Mouse (Mus musculus): ENCODE measurements around the gene Abca13. TPM values are rescaled to one million over a fixed set of nuclear protein-coding genes. Genes with fewer than 3 reads are reported as not detected.
"Not testable (repeated sequence)": the region's sequence is repeated elsewhere in the genome, so short reads cannot be mapped to it uniquely, and the experiment has no call there.

Abca13 gene
- polyA plus RNA-seq, 1 experiment from 2014 or later: 0.01 TPM

DNA sequence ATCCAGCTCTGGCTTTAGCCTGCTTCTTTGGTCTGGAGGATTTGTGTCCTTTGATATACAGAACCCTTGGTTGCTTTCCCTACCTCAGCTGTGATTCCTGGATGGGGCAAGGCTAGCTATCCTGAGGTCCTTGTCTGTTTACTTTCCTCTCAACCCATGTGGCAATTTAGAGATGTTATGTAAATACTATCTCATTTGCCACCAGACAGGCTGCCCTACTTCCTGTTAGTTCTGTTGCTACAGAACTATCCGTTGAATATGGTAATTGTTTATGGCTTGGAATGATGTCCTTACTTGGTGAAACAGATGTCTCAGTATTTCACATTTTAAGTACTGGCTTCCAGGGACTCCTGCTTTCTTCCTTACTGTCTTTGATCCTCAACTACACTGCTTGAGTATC, 107.9 kb downstream of the Abca13 start:
- no peaks in the 10 kb centered on the region for H3K27me3 ChIP-seq
- WGBS: 75% methylated on average over 1 of the region's 1 CpGs
- no peaks in the 10 kb centered on the region for H3K4me1 ChIP-seq
- H3K9me3 ChIP-seq (replicated peaks): no peaks in the 10 kb centered on the region
- ATAC-seq: no peak
- H3K4me3 ChIP-seq: no peak overlapping the region
- H3K9ac ChIP-seq: no peak overlapping the region
- H3K27ac ChIP-seq: no peak overlapping the region
- H3K4me2 ChIP-seq: no peak overlapping the region
- H3K36me3 ChIP-seq (ENCODE audit: poor library complexity, severe bottlenecking): no peaks in the 10 kb centered on the region

DNA sequence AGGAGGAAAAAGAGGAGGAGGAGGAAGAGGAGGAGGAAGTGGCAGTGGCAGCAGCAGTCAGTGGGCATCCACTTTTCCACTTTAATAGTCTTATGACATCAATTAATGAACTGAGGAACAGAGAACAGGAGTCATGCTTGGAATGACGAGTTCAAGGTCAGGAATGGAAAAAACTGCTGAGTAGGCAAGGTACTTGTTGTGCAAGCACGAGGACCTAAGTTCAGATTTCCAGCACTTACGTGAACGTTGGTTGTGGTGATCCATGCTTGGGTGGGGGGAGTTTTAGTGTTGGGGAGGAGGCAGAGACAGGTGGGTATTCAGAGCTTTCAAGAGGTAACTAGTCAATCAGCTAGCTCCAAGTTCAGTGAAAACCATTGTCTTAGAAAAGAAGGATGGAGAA, 113.7 kb downstream of the Abca13 start:
- no peak overlapping the region for H3K4me2 ChIP-seq
- H3K4me1 ChIP-seq: no peaks in the 10 kb centered on the region
- no peak for ATAC-seq
- H3K4me3 ChIP-seq: no peak overlapping the region
- WGBS: 82% methylated on average over 4 of the region's 4 CpGs
- H3K27me3 ChIP-seq: no peaks in the 10 kb centered on the region
- no peaks in the 10 kb centered on the region for H3K36me3 ChIP-seq (ENCODE audit: poor library complexity, severe bottlenecking)
- no peak overlapping the region for H3K27ac ChIP-seq
- H3K9ac ChIP-seq: no peak overlapping the region
- H3K9me3 ChIP-seq (replicated peaks): no peaks in the 10 kb centered on the region

DNA sequence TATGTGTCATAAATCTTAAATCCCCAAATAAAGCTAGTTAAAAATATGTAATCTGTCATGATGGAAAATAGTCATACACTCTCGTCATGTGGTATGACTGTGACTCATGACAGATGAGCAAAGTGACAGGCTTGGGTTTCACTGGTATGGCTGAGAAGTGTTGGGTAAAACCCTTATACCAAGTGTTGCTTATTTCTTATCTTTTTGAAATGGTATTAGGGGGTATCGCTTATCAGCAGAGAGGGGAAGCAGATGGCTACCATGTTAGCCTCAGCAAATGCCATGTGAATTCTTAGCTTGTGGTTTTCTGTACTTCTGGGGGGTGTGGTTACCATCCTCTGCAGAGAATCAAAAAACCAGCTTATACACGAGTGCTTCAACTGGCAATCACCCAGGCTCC, 124.8 kb downstream of the Abca13 start:
- 75% methylated on average over 3 of the region's 3 CpGs for WGBS
- H3K9me3 ChIP-seq (replicated peaks): no peaks in the 10 kb centered on the region
- no peak for ATAC-seq

DNA sequence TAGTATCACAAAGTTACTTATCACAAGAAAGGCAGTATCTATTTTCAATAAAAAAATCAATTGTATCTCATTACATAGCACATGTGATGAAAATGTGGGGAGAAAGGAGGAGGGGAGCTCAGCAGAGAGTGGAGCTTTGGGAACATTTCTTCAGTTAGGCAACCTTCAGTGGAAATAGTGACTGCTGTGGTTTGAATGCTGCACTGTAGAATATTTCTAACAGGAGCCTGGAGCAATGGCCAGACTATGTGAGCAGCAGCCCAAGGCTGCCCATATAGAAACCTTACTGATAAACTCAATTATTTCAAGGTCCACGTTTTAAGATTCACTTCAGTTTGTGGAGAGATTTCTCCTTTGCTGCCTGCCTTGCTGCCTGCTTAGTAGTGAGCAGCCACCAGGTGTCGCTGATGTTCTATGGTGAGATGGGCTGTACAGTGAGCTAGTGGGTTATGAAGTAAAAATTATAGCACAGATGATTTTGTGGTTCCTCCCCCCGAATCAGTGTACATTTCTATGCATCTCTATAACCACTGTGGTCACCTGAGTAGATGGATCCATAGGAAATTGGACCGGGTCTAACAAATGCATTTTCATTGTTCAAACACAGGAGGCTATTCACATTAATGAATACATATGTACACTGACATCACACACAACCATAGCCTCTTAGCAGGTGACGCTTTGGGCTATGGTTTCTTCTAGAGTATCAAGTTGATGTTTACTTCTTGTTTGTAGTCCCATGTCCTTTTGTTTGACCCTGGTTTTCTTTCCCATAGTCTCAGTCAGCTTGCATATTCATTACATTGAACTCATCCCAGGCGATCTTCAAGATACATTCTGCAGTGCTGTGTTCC, 125.6 kb downstream of the Abca13 start:
- Histone ChIP-seq H3K4me2 (no peak overlapping the region), H3K4me3 (no peak overlapping the region), H3K36me3 (ENCODE audit: poor library complexity, severe bottlenecking) (no peaks in the 10 kb centered on the region), H3K27me3 (no peaks in the 10 kb centered on the region), H3K9ac (no peak overlapping the region), H3K9me3 (replicated peaks) (no peaks in the 10 kb centered on the region), H3K27ac (no peak overlapping the region), H3K4me1 (no peaks in the 10 kb centered on the region)
- 34% methylated on average over 6 of the region's 6 CpGs for WGBS
- peak; percentile 91 for ATAC-seq

More for the DNA sequence above, 124.8 kb downstream of the Abca13 start:
- Histone ChIP-seq H3K9ac (no peak overlapping the region), H3K27ac (no peak overlapping the region), H3K36me3 (ENCODE audit: poor library complexity, severe bottlenecking) (no peaks in the 10 kb centered on the region), H3K4me3 (no peak overlapping the region), H3K27me3 (no peaks in the 10 kb centered on the region), H3K4me1 (no peaks in the 10 kb centered on the region), H3K4me2 (no peak overlapping the region)

DNA sequence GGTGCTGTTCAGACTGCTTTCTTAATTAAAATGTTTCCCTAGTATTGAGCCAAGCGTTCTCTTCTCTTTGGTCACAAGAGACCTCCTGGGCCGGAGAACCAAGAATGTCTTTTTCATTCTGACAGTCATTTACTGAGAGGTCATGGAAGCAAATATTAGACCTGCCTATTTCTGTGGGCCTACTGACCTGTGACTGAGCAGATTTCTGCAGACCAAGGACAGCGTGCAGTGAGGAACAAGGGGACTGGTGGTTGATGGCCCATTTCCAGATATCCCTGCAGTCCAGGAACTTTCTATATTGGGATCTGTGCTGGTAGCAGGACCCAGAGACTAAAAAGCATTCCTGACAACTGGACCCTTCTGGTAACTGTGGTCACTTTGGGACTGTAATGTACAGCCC, 146.4 kb downstream of the Abca13 start:
- WGBS: 73% methylated on average over 3 of the region's 3 CpGs
- H3K9me3 ChIP-seq (replicated peaks): no peaks in the 10 kb centered on the region
- H3K4me1 ChIP-seq: no peaks in the 10 kb centered on the region
- no peak overlapping the region for H3K4me2 ChIP-seq
- H3K4me3 ChIP-seq: no peak overlapping the region
- no peak overlapping the region for H3K9ac ChIP-seq
- no peaks in the 10 kb centered on the region for H3K36me3 ChIP-seq (ENCODE audit: poor library complexity, severe bottlenecking)
- H3K27ac ChIP-seq: no peak overlapping the region
- H3K27me3 ChIP-seq: no peaks in the 10 kb centered on the region
- ATAC-seq: no peak

DNA sequence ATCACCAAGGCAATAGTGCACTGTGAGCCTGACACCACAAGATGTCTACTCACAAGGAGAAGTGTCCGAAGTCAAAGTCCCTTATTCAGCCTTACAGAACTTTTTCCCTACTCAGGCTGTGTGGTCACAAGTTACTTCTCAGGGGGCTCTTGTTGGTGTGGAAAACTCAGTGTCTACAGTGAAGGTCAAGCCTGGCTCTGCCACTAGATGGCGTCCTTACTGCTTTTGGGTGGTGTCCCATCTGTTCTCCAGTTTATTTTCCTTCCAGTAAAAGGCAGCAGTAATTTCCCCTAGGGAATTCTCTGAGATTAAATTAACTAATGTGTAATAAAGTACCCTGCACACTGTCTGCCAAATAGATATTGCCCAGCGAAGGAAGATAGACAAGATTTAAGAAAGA, 156.0 kb downstream of the Abca13 start:
- no peaks in the 10 kb centered on the region for H3K36me3 ChIP-seq (ENCODE audit: poor library complexity, severe bottlenecking)
- no peak for ATAC-seq
- no peaks in the 10 kb centered on the region for H3K4me1 ChIP-seq
- no peaks in the 10 kb centered on the region for H3K27me3 ChIP-seq
- H3K4me2 ChIP-seq: no peak overlapping the region
- H3K9ac ChIP-seq: no peak overlapping the region
- no peak overlapping the region for H3K27ac ChIP-seq
- no peaks in the 10 kb centered on the region for H3K9me3 ChIP-seq (replicated peaks)
- H3K4me3 ChIP-seq: no peak overlapping the region
- 53% methylated on average over 3 of the region's 3 CpGs for WGBS

DNA sequence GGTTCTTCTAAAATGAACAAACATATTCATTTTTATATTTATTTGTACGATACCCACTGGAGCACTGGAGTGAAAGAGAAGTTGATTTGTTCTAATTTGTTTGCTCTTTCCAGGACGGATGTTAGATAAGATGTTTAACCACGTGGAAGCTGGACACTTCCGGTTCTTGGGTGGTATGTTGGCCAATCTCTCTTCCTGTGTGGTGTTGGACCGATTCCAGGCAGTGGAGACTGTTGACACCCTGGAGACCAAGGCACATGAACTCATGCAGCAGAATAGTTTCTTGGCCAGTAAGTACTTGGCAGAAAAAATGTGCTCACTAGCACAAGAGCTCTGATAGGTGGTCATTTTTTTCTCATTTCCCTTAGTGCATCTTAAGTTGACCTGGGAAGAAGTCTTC, 181.4 kb downstream of the Abca13 start:
- 88% methylated on average over 5 of the region's 5 CpGs for WGBS
- Histone ChIP-seq H3K27ac (no peak overlapping the region), H3K4me1 (no peaks in the 10 kb centered on the region), H3K27me3 (no peaks in the 10 kb centered on the region), H3K9me3 (replicated peaks) (no peaks in the 10 kb centered on the region), H3K36me3 (ENCODE audit: poor library complexity, severe bottlenecking) (no peaks in the 10 kb centered on the region), H3K9ac (no peak overlapping the region), H3K4me2 (no peak overlapping the region), H3K4me3 (no peak overlapping the region)
- no peak for ATAC-seq

DNA sequence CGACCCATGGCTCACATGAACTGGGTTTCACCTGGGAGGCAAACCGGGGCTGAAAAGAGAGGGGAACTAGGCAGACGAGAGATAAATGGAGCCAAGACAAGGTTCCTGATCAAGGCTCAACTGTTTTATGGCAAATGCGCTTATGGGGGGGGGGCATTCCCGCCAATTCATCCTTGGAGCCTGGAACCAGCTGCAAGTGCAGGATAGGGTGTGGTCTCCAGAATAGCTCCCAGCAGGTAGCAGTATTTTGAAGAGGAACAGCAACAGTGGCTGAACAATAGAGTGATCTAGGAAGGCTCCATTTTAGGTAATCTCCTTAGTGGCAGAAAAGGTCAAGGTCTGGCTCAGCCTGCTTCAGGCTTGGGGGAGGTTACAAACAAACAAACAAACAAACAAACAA, 182.7 kb downstream of the Abca13 start:
- H3K27me3 ChIP-seq; H3K4me1 ChIP-seq; H3K4me2 ChIP-seq; H3K27ac ChIP-seq; H3K4me3 ChIP-seq; ATAC-seq; H3K9me3 ChIP-seq (replicated peaks); H3K9ac ChIP-seq; H3K36me3 ChIP-seq (ENCODE audit: poor library complexity, severe bottlenecking): not testable (repeated sequence)
- 76% methylated on average over 5 of the region's 5 CpGs for WGBS

DNA sequence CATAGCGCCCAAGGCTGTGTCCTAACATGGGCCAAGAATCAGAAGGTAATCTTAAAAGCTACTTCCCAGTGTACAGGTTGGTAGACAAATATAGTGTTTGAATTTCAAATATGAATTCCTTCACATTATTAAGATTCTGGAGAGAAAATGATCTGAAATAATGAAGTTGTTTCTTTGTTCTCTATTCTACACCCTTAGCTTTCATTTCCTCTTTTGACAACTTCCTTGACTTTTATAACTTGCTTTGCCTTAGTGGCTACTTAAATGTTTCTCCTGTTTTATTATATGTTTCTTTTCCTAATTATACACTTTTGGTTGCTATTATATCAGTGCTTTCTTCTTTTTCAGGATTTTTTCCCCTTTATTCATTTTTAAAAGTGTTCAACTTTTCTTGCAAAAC, 196.8 kb downstream of the Abca13 start:
- H3K4me1 ChIP-seq: no peaks in the 10 kb centered on the region
- no peaks in the 10 kb centered on the region for H3K27me3 ChIP-seq
- H3K9me3 ChIP-seq (replicated peaks): no peaks in the 10 kb centered on the region
- no peak overlapping the region for H3K9ac ChIP-seq
- 92% methylated on average over 1 of the region's 1 CpGs for WGBS
- no peak overlapping the region for H3K4me2 ChIP-seq
- no peak overlapping the region for H3K4me3 ChIP-seq
- H3K36me3 ChIP-seq (ENCODE audit: poor library complexity, severe bottlenecking): no peaks in the 10 kb centered on the region
- ATAC-seq: no peak
- H3K27ac ChIP-seq: no peak overlapping the region

DNA sequence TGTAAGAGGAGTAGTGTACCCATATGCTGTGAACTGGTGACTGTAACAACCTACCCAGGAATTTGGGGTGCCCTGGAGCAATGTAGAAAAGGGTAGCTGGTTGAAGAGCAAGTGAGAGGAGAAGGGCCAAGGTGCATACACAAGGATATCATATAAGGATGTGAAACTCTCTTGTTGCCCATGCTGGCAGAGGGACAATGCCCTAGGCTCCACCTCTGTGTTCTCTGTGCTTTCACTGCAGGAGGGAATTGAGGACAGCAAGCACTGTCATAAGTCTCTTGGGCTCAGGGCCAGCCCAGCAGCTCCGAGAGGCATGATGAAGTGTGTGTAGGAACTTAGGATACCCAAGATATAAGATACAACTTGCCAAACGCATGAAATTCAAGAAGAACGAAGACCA, 225.2 kb downstream of the Abca13 start:
- Histone ChIP-seq H3K27me3 (no peaks in the 10 kb centered on the region), H3K4me2 (no peak overlapping the region), H3K9ac (no peak overlapping the region), H3K4me3 (no peak overlapping the region), H3K36me3 (ENCODE audit: poor library complexity, severe bottlenecking) (no peaks in the 10 kb centered on the region), H3K9me3 (replicated peaks) (no peaks in the 10 kb centered on the region), H3K27ac (no peak overlapping the region), H3K4me1 (no peaks in the 10 kb centered on the region)
- no peak for ATAC-seq
- WGBS: 82% methylated on average over 3 of the region's 3 CpGs

DNA sequence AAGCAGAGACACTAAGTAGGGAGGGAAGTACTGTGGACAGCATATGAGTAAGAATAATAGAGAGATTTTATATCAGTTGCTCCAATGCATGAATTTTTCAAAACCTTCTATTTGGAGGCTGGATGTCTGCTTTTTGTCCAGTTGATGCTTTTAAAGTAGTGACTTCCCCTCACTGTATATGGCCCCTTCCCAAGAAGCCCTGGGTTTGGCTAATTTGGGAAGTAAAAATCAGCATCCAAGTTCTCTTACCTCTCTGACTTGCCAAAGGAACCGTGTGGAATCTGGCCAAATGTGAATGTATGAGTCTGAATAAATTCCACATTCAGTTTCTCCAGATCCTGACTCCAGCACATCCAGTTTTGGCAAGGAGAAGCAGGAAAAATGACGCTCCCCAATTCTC, 228.5 kb downstream of the Abca13 start:
- H3K4me2 ChIP-seq: no peak overlapping the region
- no peak overlapping the region for H3K27ac ChIP-seq
- ATAC-seq: no peak
- H3K4me1 ChIP-seq: no peaks in the 10 kb centered on the region
- no peaks in the 10 kb centered on the region for H3K36me3 ChIP-seq (ENCODE audit: poor library complexity, severe bottlenecking)
- H3K9ac ChIP-seq: no peak overlapping the region
- H3K9me3 ChIP-seq (replicated peaks): no peaks in the 10 kb centered on the region
- no peaks in the 10 kb centered on the region for H3K27me3 ChIP-seq
- H3K4me3 ChIP-seq: no peak overlapping the region
- 59% methylated on average over 2 of the region's 2 CpGs for WGBS

DNA sequence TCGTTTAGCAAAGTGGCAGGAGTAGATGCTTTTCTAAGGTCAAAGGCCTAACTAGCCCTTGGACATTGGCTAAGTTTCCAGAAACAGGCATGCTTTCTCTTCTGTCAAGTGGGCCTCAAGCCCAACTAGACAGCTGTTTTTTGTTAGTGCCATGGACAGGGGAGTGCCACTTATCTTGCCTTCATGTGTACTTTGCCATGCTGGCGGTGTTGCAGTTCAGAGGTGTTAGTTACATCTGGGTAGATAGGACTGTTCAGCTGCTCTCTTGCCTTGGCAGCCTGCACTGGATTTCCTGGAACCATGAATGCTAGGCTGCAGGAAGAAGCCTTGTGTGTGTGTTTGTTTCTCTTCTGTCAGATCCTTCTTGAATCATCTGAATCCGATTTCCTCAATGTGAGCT, 235.7 kb downstream of the Abca13 start:
- Histone ChIP-seq H3K4me3 (no peak overlapping the region), H3K9ac (no peak overlapping the region), H3K27ac (no peak overlapping the region), H3K4me1 (no peaks in the 10 kb centered on the region), H3K4me2 (no peak overlapping the region), H3K27me3 (no peaks in the 10 kb centered on the region), H3K36me3 (ENCODE audit: poor library complexity, severe bottlenecking) (no peaks in the 10 kb centered on the region), H3K9me3 (replicated peaks) (no peaks in the 10 kb centered on the region)
- no peak for ATAC-seq
- WGBS: 80% methylated on average over 3 of the region's 3 CpGs

DNA sequence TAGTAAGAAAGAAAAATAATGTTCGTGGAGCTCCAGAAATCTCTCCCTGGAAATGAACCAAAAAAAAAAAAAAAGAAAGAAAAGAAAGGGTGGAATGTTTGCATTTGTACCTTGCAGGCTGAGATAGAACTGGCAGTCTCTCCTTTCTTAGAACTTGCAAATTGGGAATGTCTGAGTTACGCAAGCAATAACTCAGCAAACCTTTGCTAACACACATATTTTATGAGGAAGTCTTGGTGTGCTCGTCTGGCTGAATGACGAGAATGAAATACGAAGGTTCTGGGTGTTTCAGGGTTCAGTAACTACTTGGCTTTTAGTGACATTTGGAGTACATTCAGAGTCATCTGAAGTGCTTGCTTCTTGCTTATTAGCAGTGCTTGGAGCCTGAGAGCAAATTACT, 241.1 kb downstream of the Abca13 start:
- Histone ChIP-seq H3K4me2 (no peak overlapping the region), H3K27ac (no peak overlapping the region), H3K4me1 (peaks cover 6% of the 10 kb centered on the region; the same call in 1 of the 2 replicates), H3K9me3 (replicated peaks) (no peaks in the 10 kb centered on the region), H3K9ac (no peak overlapping the region), H3K36me3 (ENCODE audit: poor library complexity, severe bottlenecking) (no peaks in the 10 kb centered on the region), H3K27me3 (no peaks in the 10 kb centered on the region), H3K4me3 (no peak overlapping the region)
- 84% methylated on average over 5 of the region's 5 CpGs for WGBS
- ATAC-seq: no peak
